Mouse (Mus musculus): Measurements from ENCODE around the gene Mrpl24.

- TF ChIP-seq POLR2A (IDR thresholded peaks at IDR 0.05; ENCODE audit: insufficient read depth, low read length), result no peak
- TF ChIP-seq EP300 (IDR thresholded peaks at IDR 0.05; ENCODE audit: insufficient read depth, low read depth, low read length), result no peak
Observed at GRCm38 (mm10) chr3:87891481-87891880, 27.8 kb upstream of the Mrpl24 start.

Measured in ES-Bruce4 (cell line).